Mouse (Mus musculus): ENCODE results near the gene Tcp11x2.

DNA sequence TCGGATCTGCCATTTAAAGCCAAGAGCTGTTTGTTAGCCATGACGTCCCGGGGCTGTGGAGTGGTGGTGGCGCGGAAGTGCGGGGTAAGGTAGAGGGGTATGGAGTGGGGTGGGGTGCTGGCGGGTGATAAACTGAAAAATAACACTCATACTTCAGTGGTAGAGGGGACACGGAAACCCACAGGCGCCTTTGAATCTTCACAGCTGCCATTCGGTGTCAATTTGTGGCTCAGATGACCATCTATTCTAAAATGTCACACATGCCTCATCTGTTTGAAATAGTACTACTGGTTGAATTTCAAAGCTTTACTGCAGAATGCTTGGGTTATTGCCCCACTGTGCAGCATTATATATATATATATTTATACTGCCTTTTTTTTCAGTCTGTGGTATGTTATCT, 31.6 kb upstream of the Tcp11x2 start, which contains the start of gene Tmsb15a:
- TF ChIP-seq CTCF (IDR thresholded peaks at IDR 0.05; ENCODE audit: borderline replicate concordance, insufficient read depth, low read length) (no peak), POLR2A (IDR thresholded peaks at IDR 0.05; ENCODE audit: low read depth, low read length) (no peak)

Measured in embryonic fibroblast, embryonic 13.5 days (primary cell).